Mouse (Mus musculus) E14TG2a.4 (cell line): ENCODE measurements around the gene Mmadhc.

Experiments
- CTCF ChIP-seq: conservative IDR thresholded peaks from 2 replicates; pipeline ENCODE4 v1.5.1; 2014; ENCODE audit warnings: low read length
- NANOG ChIP-seq: IDR thresholded peaks from 2 replicates; pipeline ENCODE4 v1.6.1; 2014; ENCODE audit warnings: borderline replicate concordance, low read length, mixed read lengths
- POU5F1 ChIP-seq: IDR thresholded peaks from 2 replicates; pipeline ENCODE4 v1.6.1; 2014; ENCODE audit warnings: low read length, borderline replicate concordance

DNA sequence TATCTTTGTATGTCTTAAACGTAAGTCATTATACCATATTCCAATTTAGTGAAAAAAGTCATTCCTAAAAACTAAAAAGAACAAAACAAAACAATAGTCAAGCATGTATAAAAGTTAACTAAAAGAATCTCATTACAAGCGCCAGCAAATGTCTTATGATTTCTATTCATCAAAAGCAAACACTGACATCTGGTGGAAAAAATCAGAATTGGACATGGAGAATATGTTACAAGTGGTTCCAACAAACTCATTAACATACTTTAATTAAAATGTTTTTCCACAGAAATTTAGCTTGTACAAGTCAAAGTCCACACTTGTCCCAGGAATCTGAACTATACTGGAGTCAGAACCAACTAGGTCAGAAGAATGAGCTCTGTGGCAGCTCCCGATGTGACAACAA lies 11.8 kb downstream of the Mmadhc start:
- TF ChIP-seq CTCF (peak; percentile 31), NANOG (no peak), POU5F1 (no peak)
